Mouse (Mus musculus) spleen, postnatal 36 days (tissue): Measurements from ENCODE around the gene Mstn.
A peak's percentile ranks its signal among the peaks of the same experiment; 100 is the strongest.

Source experiments
- DNase-seq, 2 experiments: peaks; one replicate each; pipeline ENCODE4 v3.0.0; 2022; ENCODE audit warnings: low spot score in 2 of 2, mixed read lengths in 1 of 2

Gene Mstn

GRCm38 (mm10) chr1:53061340-53061739, at the start of gene Mstn:
TSS of gene Mstn (plus strand) at chr1:53061640.
- DNase-seq = no peak

GRCm38 (mm10) chr1:53014716-53015115, 46.7 kb upstream of the Mstn start:
- DNase-seq = no peak

GRCm38 (mm10) chr1:53015606-53016005, 45.8 kb upstream of the Mstn start:
- no peak for DNase-seq

GRCm38 (mm10) chr1:53018746-53019505, 42.5 kb upstream of the Mstn start:
- no peak for DNase-seq

- no peak for DNase-seq
Measured at GRCm38 (mm10) chr1:53020079-53020478, 41.4 kb upstream of the Mstn start, which contains the start of gene 1700019D03Rik. TSS of gene 1700019D03Rik (minus strand) at chr1:53020179.

- DNase-seq = no peak
Measured at GRCm38 (mm10) chr1:53032550-53032949, 28.9 kb upstream of the Mstn start.

- no peak for DNase-seq
Measured at GRCm38 (mm10) chr1:53037443-53037871, 24.0 kb upstream of the Mstn start.

GRCm38 (mm10) chr1:53049763-53050427, 11.5 kb upstream of the Mstn start:
- no peak for DNase-seq

GRCm38 (mm10) chr1:53053087-53054022, 8.1 kb upstream of the Mstn start:
- DNase-seq = peak; percentile 10 to 34

GRCm38 (mm10) chr1:53059106-53059505, 2.3 kb upstream of the Mstn start:
- DNase-seq = no peak

- no peak for DNase-seq
Measured at GRCm38 (mm10) chr1:53060499-53060898, 941 bp upstream of the Mstn start.

- no peak for DNase-seq
Measured at GRCm38 (mm10) chr1:53061871-53062608, 600 bp downstream of the Mstn start.

GRCm38 (mm10) chr1:53063921-53064320, 2.5 kb downstream of the Mstn start:
- no peak for DNase-seq

GRCm38 (mm10) chr1:53069726-53070514, 8.5 kb downstream of the Mstn start:
- no peak for DNase-seq

GRCm38 (mm10) chr1:53070664-53071175, 9.3 kb downstream of the Mstn start:
- DNase-seq = no peak

- no peak for DNase-seq
Measured at GRCm38 (mm10) chr1:53076656-53077055, 15.2 kb downstream of the Mstn start.

GRCm38 (mm10) chr1:53079876-53080275, 18.4 kb downstream of the Mstn start:
- DNase-seq = no peak

- no peak for DNase-seq
Measured at GRCm38 (mm10) chr1:53080603-53081002, 19.2 kb downstream of the Mstn start.

GRCm38 (mm10) chr1:53085256-53085655, 23.8 kb downstream of the Mstn start:
- DNase-seq = no peak

- DNase-seq = no peak
Measured at GRCm38 (mm10) chr1:53085991-53086390, 24.6 kb downstream of the Mstn start.
